Mouse (Mus musculus) adrenal gland (tissue): ENCODE data around the gene Sag.

Source experiments
- intact Hi-C: fragments of 180-260 bp; cut with DNase I; formaldehyde crosslinking; loops from one replicate; pipeline ENCODE4 v1.15.1; 2025
- long read RNA-seq, 2 experiments: library from polyadenylated mRNA; unstranded; transcript quantifications; one replicate each; pipeline ENCODE4 v2.0.0; 2020; ENCODE audit warnings: borderline replicate concordance in 1 of 2; ENCODE audit not compliant: insufficient replicate concordance in 1 of 2

Gene Sag
- long read RNA-seq, experiment 1, partial matches to known transcripts: 0 of 5 reads
- long read RNA-seq, experiment 1, other reads (novel, unspliced or antisense): 5 of 5 reads
- long read RNA-seq, experiment 2, partial matches to known transcripts: 0 of 14 reads
- long read RNA-seq, experiment 2, other reads (novel, unspliced or antisense): 14 of 14 reads

GRCm38 (mm10) chr1:87803576-87803975, at the start of gene Sag:
Gene Sag (plus strand): TSS chr1:87803680.
- intact Hi-C loops: no loop called here

GRCm38 (mm10) chr1:87755641-87756470, 47.6 kb upstream of the Sag start, which contains the start of gene Atg16l1:
Gene Atg16l1 (plus strand): TSS chr1:87755870.
- intact Hi-C loops: loop anchor here (5.0 kb wide), 1 partner anchor 309 kb away; no protein-coding TSS in a partner anchor

- intact Hi-C loops: no loop called here
These were observed 39.7 kb upstream of the Sag start for GRCm38 (mm10) chr1:87763821-87764220.

GRCm38 (mm10) chr1:87765741-87766140, 37.7 kb upstream of the Sag start:
- intact Hi-C loops: no loop called here

- intact Hi-C loops: no loop called here
These were observed 37.2 kb upstream of the Sag start for GRCm38 (mm10) chr1:87766233-87766632.

- intact Hi-C loops: no loop called here
These were observed 34.2 kb upstream of the Sag start for GRCm38 (mm10) chr1:87769263-87769662.

GRCm38 (mm10) chr1:87770486-87770885, 33.0 kb upstream of the Sag start:
- intact Hi-C loops: no loop called here

GRCm38 (mm10) chr1:87771724-87772123, 31.8 kb upstream of the Sag start:
- intact Hi-C loops: no loop called here

GRCm38 (mm10) chr1:87773336-87773735, 30.1 kb upstream of the Sag start:
- intact Hi-C loops: no loop called here

- intact Hi-C loops: no loop called here
These were observed 28.6 kb upstream of the Sag start for GRCm38 (mm10) chr1:87774845-87775244.

- intact Hi-C loops: no loop called here
These were observed 24.2 kb upstream of the Sag start for GRCm38 (mm10) chr1:87779204-87779785.

GRCm38 (mm10) chr1:87785703-87786102, 17.8 kb upstream of the Sag start:
- intact Hi-C loops: no loop called here

GRCm38 (mm10) chr1:87786251-87786650, 17.2 kb upstream of the Sag start:
- intact Hi-C loops: no loop called here

- intact Hi-C loops: loop anchor here (5.0 kb wide), 1 partner anchor 133 kb away; no protein-coding TSS in a partner anchor
These were observed 13.8 kb upstream of the Sag start for GRCm38 (mm10) chr1:87789665-87790064.

- intact Hi-C loops: loop anchor here (5.0 kb wide), 1 partner anchor 130 kb away; no protein-coding TSS in a partner anchor
These were observed 10.9 kb upstream of the Sag start for GRCm38 (mm10) chr1:87792438-87793137.

GRCm38 (mm10) chr1:87793138-87793449, 10.4 kb upstream of the Sag start:
- intact Hi-C loops: loop anchor here (5.0 kb wide), 1 partner anchor 129 kb away; no protein-coding TSS in a partner anchor

GRCm38 (mm10) chr1:87797702-87798101, 5.8 kb upstream of the Sag start:
- intact Hi-C loops: loop anchor here (5.0 kb wide), 1 partner anchor 55 kb away; the partner anchor contains the start of gene Dgkd

- intact Hi-C loops: loop anchor here (5.0 kb wide), 1 partner anchor 54 kb away; the partner anchor contains the start of gene Dgkd
These were observed 5.2 kb upstream of the Sag start for GRCm38 (mm10) chr1:87798306-87798705.

- intact Hi-C loops: no loop called here
These were observed 4.3 kb downstream of the Sag start for GRCm38 (mm10) chr1:87807751-87808150.

GRCm38 (mm10) chr1:87811391-87811790, 7.9 kb downstream of the Sag start:
- intact Hi-C loops: no loop called here

GRCm38 (mm10) chr1:87812061-87812460, 8.6 kb downstream of the Sag start:
- intact Hi-C loops: no loop called here
